ENCODE assay signal across 8 mouse cellular contexts in the genomic region with DNA sequence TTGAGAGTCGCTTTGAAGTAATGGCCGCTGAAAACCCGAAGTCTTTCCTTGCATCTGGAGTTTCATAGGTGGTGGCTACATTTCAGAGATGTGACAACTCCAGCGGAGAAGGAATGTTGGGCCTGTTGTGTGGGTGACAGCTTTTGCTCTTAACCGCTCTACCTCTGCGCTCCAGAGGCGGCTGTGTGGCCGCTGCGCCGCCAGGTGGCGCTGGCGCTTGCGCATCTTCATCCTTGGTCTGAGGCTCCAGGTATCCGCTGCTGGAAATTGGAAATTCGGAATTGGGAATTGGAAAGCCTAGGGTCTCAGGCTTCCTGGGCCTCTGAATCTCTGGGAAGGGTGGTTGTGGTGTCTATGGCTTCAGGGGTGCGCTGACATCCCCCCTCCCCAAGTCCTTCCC.
DNase-seq lines count a peak whose midpoint lies in the region; ATAC-seq lines count a peak whose summit lies in the region.

No protein-coding gene starts in this region.

- H3K27ac ChIP-seq in heart, embryonic 10.5 days: no peak overlapping the region
- no peak overlapping the region for H3K27ac ChIP-seq in midbrain, embryonic 13.5 days

- WGBS in heart, embryonic 10.5 days: 6% methylated on average over 16 of the region's 16 CpGs
- 6% methylated on average over 16 of the region's 16 CpGs for WGBS in midbrain, embryonic 13.5 days

- H3K4me1 ChIP-seq in heart, embryonic 10.5 days: no peaks in the 10 kb centered on the region
- no peaks in the 10 kb centered on the region for H3K4me1 ChIP-seq in midbrain, embryonic 13.5 days (replicated peaks)

- no peak overlapping the region for H3K9ac ChIP-seq in midbrain, embryonic 13.5 days (replicated peaks)

- H3K27me3 ChIP-seq in heart, embryonic 10.5 days (ENCODE audit: insufficient read depth, poor library complexity, severe bottlenecking): peaks cover 12% of the 10 kb centered on the region; the same call in 1 of the 2 replicates
- H3K27me3 ChIP-seq in midbrain, embryonic 13.5 days: peaks cover 19% of the 10 kb centered on the region

- no peaks in the 10 kb centered on the region for H3K9me3 ChIP-seq in heart, embryonic 10.5 days
- H3K9me3 ChIP-seq in midbrain, embryonic 13.5 days: no peaks in the 10 kb centered on the region

- no peak overlapping the region for H3K4me3 ChIP-seq in heart, embryonic 10.5 days
- no peak overlapping the region for H3K4me3 ChIP-seq in midbrain, embryonic 13.5 days (replicated peaks)

- H3K4me2 ChIP-seq in midbrain, embryonic 13.5 days (replicated peaks): no peak overlapping the region

- no peaks in the 10 kb centered on the region for H3K36me3 ChIP-seq in heart, embryonic 10.5 days
- no peaks in the 10 kb centered on the region for H3K36me3 ChIP-seq in midbrain, embryonic 13.5 days

- peak; percentile 38 to 62 for DNase-seq in heart, postnatal 36 days
- DNase-seq in heart, embryonic 10.5 days (ENCODE audit: low spot score): no peak
- DNase-seq in Muller cell, postnatal 12 days (ENCODE audit: inconsistent ontology term): peak; percentile 62
- peak; percentile 89 to 92 for DNase-seq in cerebellum, postnatal 25 days
- peak; percentile 74 to 75 for DNase-seq in frontal cortex, postnatal 25 days (ENCODE audit: low spot score in 2 of 2)
- DNase-seq in left cerebral cortex, adult 11 months (ENCODE audit: low spot score): peak; percentile 51
- peak; percentile 13 for DNase-seq in thymus, postnatal 25 days

- 0 out of 2 replicates have a peak, but pooled peaks have one; percentile 66 for ATAC-seq in midbrain, embryonic 13.5 days

- intact Hi-C loops in heart, postnatal 36 days (cut with DNase I): loop anchor here (5.0 kb wide), 2 partner anchors 209 to 559 kb away; a partner anchor contains a TSS
